Comparison of ENCODE assay signal across 8 mouse cellular contexts in genomic region chr13:100730861-100731176, GRCm38 (mm10). TPM values are rescaled to one million over a fixed set of nuclear protein-coding genes. Genes with fewer than 3 reads are reported as not detected.
DNase-seq lines count a peak whose midpoint lies in the region; ATAC-seq and TF ChIP-seq lines count a peak whose summit lies in the region.

Gene Cdk7 (minus strand): TSS chr13:100730939.

- peak within 1 kb of the TSS; percentile 75 for H3K4me2 ChIP-seq in forebrain, embryonic 15.5 days (replicated peaks)

- DNase-seq in ES-CJ7 (ENCODE audit: low read depth, low spot score): peak; percentile 97
- DNase-seq in cerebellum, adult 11 months: peak; percentile 87
- peak; percentile 83 for DNase-seq in heart, postnatal 25 days (ENCODE audit: low spot score)
- DNase-seq in layer of hippocampus, adult 18-20 months (ENCODE audit: low spot score in 2 of 2): peak; percentile 87 to 95
- peak; percentile 91 for DNase-seq in lung, adult 2 months
- peak; percentile 79 to 83 for DNase-seq in thymus, adult 18-20 months

- H3K27me3 ChIP-seq in forebrain, embryonic 15.5 days: no peaks in the 10 kb centered on the region

- TF ChIP-seq CTCF in lung, adult 2 months (IDR thresholded peaks at IDR 0.05; ENCODE audit: insufficient read depth, low read length): no peak

- H3K4me3 ChIP-seq in forebrain, embryonic 15.5 days: peak within 1 kb of the TSS; percentile 84
- H3K4me3 ChIP-seq in lung, adult 2 months (replicated peaks; ENCODE audit: extremely low read depth, low read depth, low read length): peak within 1 kb of the TSS; percentile 69

- H3K9ac ChIP-seq in forebrain, embryonic 15.5 days (replicated peaks): peak within 1 kb of the TSS; percentile 83

- peak; percentile 100 for ATAC-seq in forebrain, embryonic 15.5 days (replicated peaks)
- peak; percentile 100 for ATAC-seq in neutrophil, adult 5-6 weeks (ENCODE audit: extremely low read depth, insufficient number of reproducible peaks, low FRiP score, poor library complexity, severe bottlenecking)

- 1% methylated on average over 19 of the region's 19 CpGs for WGBS in forebrain, embryonic 15.5 days
- WGBS in lung, adult 2 months: under 1% methylated on average over 19 of the region's 19 CpGs

- no peaks in the 10 kb centered on the region for H3K9me3 ChIP-seq in forebrain, embryonic 15.5 days

- peak within 1 kb of the TSS; percentile 87 for H3K27ac ChIP-seq in forebrain, embryonic 15.5 days (replicated peaks)

- peaks cover 13% of the 10 kb centered on the region; the same call in 1 of the 2 replicates for H3K36me3 ChIP-seq in forebrain, embryonic 15.5 days

- TF ChIP-seq POLR2A in lung, adult 2 months (IDR thresholded peaks at IDR 0.05; ENCODE audit: borderline replicate concordance, extremely low read depth, low read depth, low read length): peak; percentile 69; the same call in 1 of the 2 replicates

- intact Hi-C loops in heart, postnatal 25 days (cut with DNase I): loop anchor here (5.0 kb wide), 2 partner anchors 56 to 101 kb away; partner anchors contain the start of genes Ccnb1 and Slc30a5

- peaks cover 22% of the 10 kb centered on the region for H3K4me1 ChIP-seq in forebrain, embryonic 15.5 days
- H3K4me1 ChIP-seq in lung, adult 2 months (ENCODE audit: control insufficient read depth, insufficient read depth, low read length): peaks cover 3% of the 10 kb centered on the region; the same call in 1 of the 2 replicates

RNA-seq across cellular contexts. Expression of gene Cdk7, which starts in this region (rescaled TPM):
- polyA plus RNA-seq in forebrain, embryonic 15.5 days (2015; fragmentation: Nextera tagmentation; extraction: Ambion mirVana): 55.0 and 56.2 TPM in 2 replicates
- 10 to 100 TPM; 20.5 to 22.8 TPM for total RNA-seq in heart, postnatal 25 days (2021)
- 10 to 100 TPM; 35.8 to 40.1 TPM for total RNA-seq in layer of hippocampus, adult 18-20 months (2021)
- 8.9 and 12.8 TPM in 2 replicates for polyA plus RNA-seq in lung, adult 2 months (2012; rRNA removed)
- 31.4 and 31.7 TPM in 2 replicates for total RNA-seq in neutrophil, adult 5-6 weeks (2017)

Comparison
In these comparisons a context has a peak if more than half of its experiments do, and no peak if none do; other contexts are left out.
1. Peak in every context shown above with its lines: DNase-seq, ATAC-seq, H3K4me3 ChIP-seq and H3K27ac ChIP-seq.